Mouse (Mus musculus): ENCODE measurements around the gene Map2k2. TPM values are rescaled to one million over a fixed set of nuclear protein-coding genes. Genes with fewer than 3 reads are reported as not detected.
A peak's percentile ranks its signal among the peaks of the same experiment; 100 is the strongest.

Gene Map2k2
- polyA plus RNA-seq, 1 experiment: 61.3 TPM

GRCm38 (mm10) chr10:81134966-81135681, 29.4 kb downstream of the Map2k2 start, which contains the start of gene Zbtb7a:
Gene Zbtb7a, plus strand, starts transcription at chr10:81135220.
- Histone ChIP-seq H3K4me1 (ENCODE audit: control insufficient read depth, insufficient read depth, low read length) (peaks cover 2% of the 10 kb centered on the region; the same call in 1 of the 2 replicates), H3K4me3 (ENCODE audit: insufficient read depth, low read length) (peak within 1 kb of the TSS; percentile 96), H3K27ac (ENCODE audit: insufficient read depth, low read length) (no peak within 1 kb of the TSS)
- no peak for TF ChIP-seq CTCF (IDR thresholded peaks at IDR 0.05; ENCODE audit: borderline replicate concordance, insufficient read depth, low read length)
- no peak for TF ChIP-seq POLR2A (IDR thresholded peaks at IDR 0.05; ENCODE audit: low read depth, low read length)

GRCm38 (mm10) chr10:81135831-81136705, 30.4 kb downstream of the Map2k2 start:
- TF ChIP-seq CTCF (IDR thresholded peaks at IDR 0.05; ENCODE audit: borderline replicate concordance, insufficient read depth, low read length): no peak
- TF ChIP-seq POLR2A (IDR thresholded peaks at IDR 0.05; ENCODE audit: low read depth, low read length): peak; percentile 64
- H3K4me3 ChIP-seq (ENCODE audit: insufficient read depth, low read length): peak overlapping the region; percentile 96
- H3K27ac ChIP-seq (ENCODE audit: insufficient read depth, low read length): peak overlapping the region; percentile 95
- H3K4me1 ChIP-seq (ENCODE audit: control insufficient read depth, insufficient read depth, low read length): peaks cover 2% of the 10 kb centered on the region; the same call in 1 of the 2 replicates

- Histone ChIP-seq H3K4me1 (ENCODE audit: control insufficient read depth, insufficient read depth, low read length) (peaks cover 7% of the 10 kb centered on the region), H3K27ac (ENCODE audit: insufficient read depth, low read length) (peak overlapping the region; percentile 95), H3K4me3 (ENCODE audit: insufficient read depth, low read length) (peak overlapping the region; percentile 96)
- 0 out of 2 replicates have a peak, but pooled peaks have one; percentile 26 for TF ChIP-seq POLR2A (IDR thresholded peaks at IDR 0.05; ENCODE audit: low read depth, low read length)
- no peak for TF ChIP-seq CTCF (IDR thresholded peaks at IDR 0.05; ENCODE audit: borderline replicate concordance, insufficient read depth, low read length)
Observed at GRCm38 (mm10) chr10:81136706-81137231, 31.1 kb downstream of the Map2k2 start.

- Histone ChIP-seq H3K27ac (ENCODE audit: insufficient read depth, low read length) (peak overlapping the region; percentile 80), H3K4me1 (ENCODE audit: control insufficient read depth, insufficient read depth, low read length) (peaks cover 11% of the 10 kb centered on the region), H3K4me3 (ENCODE audit: insufficient read depth, low read length) (peak overlapping the region; percentile 85)
- TF ChIP-seq POLR2A (IDR thresholded peaks at IDR 0.05; ENCODE audit: low read depth, low read length) (no peak; the same call in 1 of the 2 replicates), CTCF (IDR thresholded peaks at IDR 0.05; ENCODE audit: borderline replicate concordance, insufficient read depth, low read length) (no peak)
Observed at GRCm38 (mm10) chr10:81137252-81138130, 31.8 kb downstream of the Map2k2 start.

- TF ChIP-seq CTCF (IDR thresholded peaks at IDR 0.05; ENCODE audit: borderline replicate concordance, insufficient read depth, low read length): no peak
- no peak; the same call in none of the 2 replicates for TF ChIP-seq POLR2A (IDR thresholded peaks at IDR 0.05; ENCODE audit: low read depth, low read length)
- peaks cover 14% of the 10 kb centered on the region for H3K4me1 ChIP-seq (ENCODE audit: control insufficient read depth, insufficient read depth, low read length)
- peak overlapping the region; percentile 80 for H3K27ac ChIP-seq (ENCODE audit: insufficient read depth, low read length)
- peak overlapping the region; percentile 85 for H3K4me3 ChIP-seq (ENCODE audit: insufficient read depth, low read length)
Observed at GRCm38 (mm10) chr10:81138131-81138782, 32.5 kb downstream of the Map2k2 start.

GRCm38 (mm10) chr10:81138821-81139528, 33.3 kb downstream of the Map2k2 start:
- H3K27ac ChIP-seq (ENCODE audit: insufficient read depth, low read length): no peak overlapping the region
- H3K4me3 ChIP-seq (ENCODE audit: insufficient read depth, low read length): peak overlapping the region; percentile 85
- TF ChIP-seq CTCF (IDR thresholded peaks at IDR 0.05; ENCODE audit: borderline replicate concordance, insufficient read depth, low read length) (no peak), POLR2A (IDR thresholded peaks at IDR 0.05; ENCODE audit: low read depth, low read length) (no peak)
- H3K4me1 ChIP-seq (ENCODE audit: control insufficient read depth, insufficient read depth, low read length): peaks cover 14% of the 10 kb centered on the region

GRCm38 (mm10) chr10:81139529-81139846, 33.8 kb downstream of the Map2k2 start:
- Histone ChIP-seq H3K4me3 (ENCODE audit: insufficient read depth, low read length) (peak overlapping the region; percentile 85), H3K27ac (ENCODE audit: insufficient read depth, low read length) (no peak overlapping the region), H3K4me1 (ENCODE audit: control insufficient read depth, insufficient read depth, low read length) (peaks cover 14% of the 10 kb centered on the region)
- TF ChIP-seq CTCF (IDR thresholded peaks at IDR 0.05; ENCODE audit: borderline replicate concordance, insufficient read depth, low read length) (no peak), POLR2A (IDR thresholded peaks at IDR 0.05; ENCODE audit: low read depth, low read length) (no peak)

- peaks cover 14% of the 10 kb centered on the region for H3K4me1 ChIP-seq (ENCODE audit: control insufficient read depth, insufficient read depth, low read length)
- H3K27ac ChIP-seq (ENCODE audit: insufficient read depth, low read length): no peak overlapping the region
- H3K4me3 ChIP-seq (ENCODE audit: insufficient read depth, low read length): peak overlapping the region; percentile 85; the same call in 1 of the 2 replicates
- TF ChIP-seq POLR2A (IDR thresholded peaks at IDR 0.05; ENCODE audit: low read depth, low read length) (no peak), CTCF (IDR thresholded peaks at IDR 0.05; ENCODE audit: borderline replicate concordance, insufficient read depth, low read length) (no peak)
Observed at GRCm38 (mm10) chr10:81140005-81140404, 34.3 kb downstream of the Map2k2 start.
